Mouse (Mus musculus) stomach, embryonic 14.5 days (tissue): ENCODE measurements around the gene Mad2l2. TPM values are rescaled to one million over a fixed set of nuclear protein-coding genes. Genes with fewer than 3 reads are reported as not detected.

Source experiments
- ATAC-seq: fragments of 200-750 bp; cut with Nextera tagmentation; 2 replicates; pipeline ENCODE4 v1.8.0; 2017; ENCODE audit warnings: low read depth, moderate TSS enrichment; ENCODE audit not compliant: insufficient number of reproducible peaks, insufficient read depth, low FRiP score
- H3K27ac ChIP-seq: fragments of 300-500 bp; sonication (generic); 2 replicates; pipeline ENCODE4 v1.5.1; 2014; ENCODE audit warnings: mild to moderate bottlenecking, low read length, moderate library complexity, mixed read lengths
- H3K27me3 ChIP-seq: fragments of 300-500 bp; sonication (generic); 2 replicates; pipeline ENCODE4 v1.6.1; 2014; ENCODE audit warnings: low read length, control low read depth, mixed read lengths; ENCODE audit not compliant: control insufficient read depth, insufficient read depth
- H3K36me3 ChIP-seq: fragments of 300-500 bp; sonication (generic); 2 replicates; pipeline ENCODE4 v1.6.1; 2014; ENCODE audit warnings: mild to moderate bottlenecking, control low read depth, low read length, moderate library complexity, mixed read lengths; ENCODE audit not compliant: control insufficient read depth, insufficient read depth
- H3K4me1 ChIP-seq: fragments of 300-500 bp; sonication (generic); 2 replicates; pipeline ENCODE4 v1.6.1; 2014; ENCODE audit warnings: low read length, control low read depth, mixed read lengths; ENCODE audit not compliant: control insufficient read depth, insufficient read depth
- H3K4me2 ChIP-seq: fragments of 300-500 bp; sonication (generic); replicated peaks from 2 replicates; pipeline ENCODE4 v1.6.1; 2014; ENCODE audit warnings: low read depth, low read length, control low read depth
- H3K4me3 ChIP-seq: fragments of 300-500 bp; sonication (generic); 2 replicates; pipeline ENCODE4 v1.5.1; 2014; ENCODE audit warnings: low read depth, low read length, control low read depth
- H3K9ac ChIP-seq: fragments of 300-500 bp; sonication (generic); replicated peaks from 2 replicates; pipeline ENCODE4 v1.6.1; 2014; ENCODE audit warnings: low read depth, mild to moderate bottlenecking, control low read depth, low read length, moderate library complexity, mixed read lengths
- H3K9me3 ChIP-seq: fragments of 300-500 bp; sonication (generic); 2 replicates; pipeline ENCODE4 v1.6.1; 2016; ENCODE audit warnings: low read depth, low read length, control low read depth; ENCODE audit not compliant: control insufficient read depth
- WGBS: fragments of 180-500 bp; shearing (Covaris S2); extraction: QIAGEN DNeasy Blood & Tissue Kit; methylation state at CpG from one replicate; pipeline ENCODE4 v1.1.7; 2014; 5-methylcytosine and 5-hydroxymethylcytosine counted together
- polyA plus RNA-seq: library from polyadenylated mRNA; unstranded; fragments of >200 nt; fragmentation: Nextera tagmentation; extraction: Ambion mirVana; gene quantifications from 2 replicates; pipeline ENCODE4 v1.2.1, GENCODE M21; 2014

Mad2l2 gene
- polyA plus RNA-seq, 1 experiment from 2014 or later = 51.2 TPM

- Histone ChIP-seq H3K9me3 (no peaks in the 10 kb centered on the region), H3K4me3 (no peak overlapping the region), H3K27ac (no peak overlapping the region), H3K4me1 (no peaks in the 10 kb centered on the region; the same call in 1 of the 2 replicates), H3K9ac (no peak overlapping the region), H3K4me2 (no peak overlapping the region), H3K36me3 (no peaks in the 10 kb centered on the region; the same call in 1 of the 2 replicates), H3K27me3 (no peaks in the 10 kb centered on the region)
- 88% methylated on average over 4 of the region's 4 CpGs for WGBS
- no peak for ATAC-seq
Measured at GRCm38 (mm10) chr4:148154006-148154405, 23.8 kb downstream of the Mad2l2 start.

- H3K4me3 ChIP-seq = no peak overlapping the region
- no peaks in the 10 kb centered on the region for H3K27me3 ChIP-seq
- 70% methylated on average over 3 of the region's 3 CpGs for WGBS
- no peaks in the 10 kb centered on the region; the same call in 1 of the 2 replicates for H3K36me3 ChIP-seq
- ATAC-seq = no peak
- H3K4me2 ChIP-seq = no peak overlapping the region
- H3K4me1 ChIP-seq = no peaks in the 10 kb centered on the region; the same call in 1 of the 2 replicates
- H3K9ac ChIP-seq = no peak overlapping the region
- H3K27ac ChIP-seq = no peak overlapping the region
- no peaks in the 10 kb centered on the region for H3K9me3 ChIP-seq
Measured at GRCm38 (mm10) chr4:148154982-148155381, 24.8 kb downstream of the Mad2l2 start.

- ATAC-seq = no peak; the same call in 1 of the 2 replicates
- WGBS = 34% methylated on average over 27 of the region's 27 CpGs
- Histone ChIP-seq H3K4me2 (peak overlapping the region; percentile 97), H3K27me3 (peaks cover 18% of the 10 kb centered on the region), H3K27ac (no peak overlapping the region), H3K9me3 (no peaks in the 10 kb centered on the region), H3K36me3 (no peaks in the 10 kb centered on the region; the same call in 1 of the 2 replicates), H3K4me1 (no peaks in the 10 kb centered on the region; the same call in 1 of the 2 replicates), H3K4me3 (peak overlapping the region; percentile 41), H3K9ac (0 out of 2 replicates have a peak overlapping the region, but pooled peaks have one; percentile 34)
Measured at GRCm38 (mm10) chr4:148158436-148159348, 28.5 kb downstream of the Mad2l2 start.

GRCm38 (mm10) chr4:148159544-148160435 is 29.6 kb downstream of the Mad2l2 start:
- Histone ChIP-seq H3K27ac (no peak overlapping the region), H3K27me3 (peaks cover 26% of the 10 kb centered on the region), H3K4me2 (peak overlapping the region; percentile 97), H3K36me3 (no peaks in the 10 kb centered on the region; the same call in 1 of the 2 replicates), H3K9ac (peak overlapping the region; percentile 34; the same call in 1 of the 2 replicates), H3K9me3 (no peaks in the 10 kb centered on the region), H3K4me1 (no peaks in the 10 kb centered on the region; the same call in 1 of the 2 replicates), H3K4me3 (peak overlapping the region; percentile 41)
- ATAC-seq = peak; percentile 87
- 1% methylated on average over 51 of the region's 55 CpGs for WGBS

GRCm38 (mm10) chr4:148160436-148161390 is 30.5 kb downstream of the Mad2l2 start, which contains the start of the genes Fbxo44 and Fbxo2:
Gene Fbxo44, minus strand, starts transcription at chr4:148160482.
Gene Fbxo2, plus strand, starts transcription at chr4:148160621.
- Histone ChIP-seq H3K27me3 (peaks cover 35% of the 10 kb centered on the region), H3K9me3 (no peaks in the 10 kb centered on the region), H3K4me1 (no peaks in the 10 kb centered on the region; the same call in 1 of the 2 replicates), H3K9ac (peak within 1 kb of the TSS; percentile 34; the same call in 1 of the 2 replicates), H3K4me3 (peak within 1 kb of the TSS; percentile 41), H3K27ac (no peak within 1 kb of the TSS), H3K4me2 (peak within 1 kb of the TSS; percentile 97), H3K36me3 (no peaks in the 10 kb centered on the region; the same call in 1 of the 2 replicates)
- ATAC-seq = peak; percentile 61
- WGBS = 1% methylated on average over 43 of the region's 43 CpGs

- H3K9me3 ChIP-seq = no peaks in the 10 kb centered on the region
- no peak overlapping the region for H3K27ac ChIP-seq
- under 1% methylated on average over 29 of the region's 29 CpGs for WGBS
- no peak overlapping the region for H3K9ac ChIP-seq
- H3K4me2 ChIP-seq = peak overlapping the region; percentile 45
- H3K36me3 ChIP-seq = no peaks in the 10 kb centered on the region
- H3K27me3 ChIP-seq = peaks cover 48% of the 10 kb centered on the region
- H3K4me1 ChIP-seq = no peaks in the 10 kb centered on the region
- H3K4me3 ChIP-seq = peak overlapping the region; percentile 16
- ATAC-seq = peak; percentile 34
Measured at GRCm38 (mm10) chr4:148164002-148164439, 33.8 kb downstream of the Mad2l2 start.

GRCm38 (mm10) chr4:148164461-148164860 is 34.3 kb downstream of the Mad2l2 start:
- WGBS = 1% methylated on average over 16 of the region's 16 CpGs
- Histone ChIP-seq H3K4me3 (peak overlapping the region; percentile 16; the same call in 1 of the 2 replicates), H3K27ac (no peak overlapping the region), H3K9me3 (no peaks in the 10 kb centered on the region), H3K27me3 (peaks cover 48% of the 10 kb centered on the region), H3K4me2 (peak overlapping the region; percentile 45; the same call in 1 of the 2 replicates), H3K9ac (no peak overlapping the region), H3K4me1 (no peaks in the 10 kb centered on the region), H3K36me3 (no peaks in the 10 kb centered on the region)
- no peak for ATAC-seq
